Mouse (Mus musculus): ENCODE data around the gene Ube2cbp. TPM values are rescaled to one million over a fixed set of nuclear protein-coding genes. Genes with fewer than 3 reads are reported as not detected.

Gene Ube2cbp
- polyA plus RNA-seq, 1 experiment from 2014 or later, result 7.4 TPM

DNA sequence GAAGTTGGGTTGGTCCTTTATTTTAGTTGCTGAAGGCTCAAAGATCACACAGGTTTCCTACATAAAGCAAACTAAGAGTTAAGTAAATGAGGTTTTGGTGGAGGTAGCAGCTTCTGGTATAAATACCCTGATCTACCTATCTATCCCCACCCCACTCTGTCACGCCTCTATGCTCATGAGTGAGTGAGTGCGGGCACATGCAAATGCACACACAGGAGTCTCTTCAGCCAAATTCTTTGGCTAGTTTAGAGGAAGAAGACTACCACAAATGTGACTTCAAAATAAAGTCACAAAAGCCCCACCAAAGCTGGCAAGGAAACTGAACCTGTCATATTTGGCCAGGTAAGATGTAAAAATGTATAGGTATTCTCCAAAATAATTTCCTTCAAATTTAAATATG is 149.1 kb downstream of the Ube2cbp start:
- Histone ChIP-seq H3K36me3 (ENCODE audit: control insufficient read depth, insufficient read depth, low read length) (no peaks in the 10 kb centered on the region), H3K4me2 (ENCODE audit: low read length) (no peak overlapping the region), H3K4me1 (ENCODE audit: control insufficient read depth, insufficient read depth, low read depth, low read length) (no peaks in the 10 kb centered on the region), H3K9me3 (ENCODE audit: control insufficient read depth, low read length) (no peaks in the 10 kb centered on the region), H3K9ac (ENCODE audit: low read depth, low read length) (no peak overlapping the region), H3K4me3 (ENCODE audit: low read length) (no peak overlapping the region), H3K27me3 (replicated peaks; ENCODE audit: control insufficient read depth, insufficient read depth, low read length) (no peaks in the 10 kb centered on the region), H3K27ac (ENCODE audit: low read depth, low read length) (no peak overlapping the region)
- WGBS, result 87% methylated on average over 2 of the region's 2 CpGs
- no peak for ATAC-seq

DNA sequence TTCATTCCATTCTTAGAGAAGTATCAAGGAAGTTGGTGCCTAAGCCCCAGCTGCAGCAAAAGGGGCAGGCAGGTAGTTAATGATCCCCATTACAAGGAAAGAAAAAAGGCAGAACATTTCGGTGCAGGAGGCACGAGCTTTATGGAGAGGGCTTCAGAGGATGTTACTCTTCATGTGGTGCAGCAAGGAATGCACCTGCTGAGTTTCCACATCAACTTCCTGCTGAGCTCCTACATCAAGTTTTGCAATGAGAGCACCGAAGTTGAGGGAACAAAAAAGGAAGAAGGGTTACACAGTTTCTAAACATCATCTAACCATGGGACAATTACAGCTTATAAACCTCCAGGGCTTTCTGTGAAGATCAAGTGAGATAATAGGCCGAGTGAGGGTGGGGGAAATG is 156.1 kb downstream of the Ube2cbp start:
- Histone ChIP-seq H3K27me3 (replicated peaks; ENCODE audit: control insufficient read depth, insufficient read depth, low read length) (no peaks in the 10 kb centered on the region), H3K27ac (ENCODE audit: low read depth, low read length) (no peak overlapping the region), H3K4me3 (ENCODE audit: low read length) (no peak overlapping the region), H3K9me3 (ENCODE audit: control insufficient read depth, low read length) (no peaks in the 10 kb centered on the region), H3K4me1 (ENCODE audit: control insufficient read depth, insufficient read depth, low read depth, low read length) (no peaks in the 10 kb centered on the region), H3K36me3 (ENCODE audit: control insufficient read depth, insufficient read depth, low read length) (no peaks in the 10 kb centered on the region), H3K9ac (ENCODE audit: low read depth, low read length) (no peak overlapping the region), H3K4me2 (ENCODE audit: low read length) (no peak overlapping the region)
- ATAC-seq, result no peak
- WGBS, result 41% methylated on average over 4 of the region's 4 CpGs

DNA sequence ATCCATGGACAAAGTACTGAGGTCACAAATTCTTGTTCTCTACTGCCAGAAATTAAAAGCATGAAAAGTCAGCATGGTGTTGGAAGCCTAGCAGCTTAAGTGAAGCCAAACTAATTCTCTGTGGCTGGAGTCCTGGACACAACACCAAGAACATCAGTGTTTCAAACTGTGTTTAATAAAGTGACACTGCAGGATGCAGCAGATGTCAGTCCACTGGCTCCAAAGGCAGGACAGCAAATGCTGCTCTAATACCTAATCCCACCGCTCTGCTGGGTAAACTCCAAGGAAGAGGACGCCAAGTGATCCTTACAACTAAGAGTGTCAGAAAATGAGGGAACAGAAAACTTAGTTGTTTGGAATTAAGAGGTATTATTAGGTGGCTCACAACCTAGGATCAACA is 158.2 kb downstream of the Ube2cbp start:
- no peak overlapping the region for H3K27ac ChIP-seq (ENCODE audit: low read depth, low read length)
- H3K9ac ChIP-seq (ENCODE audit: low read depth, low read length), result no peak overlapping the region
- WGBS, result 70% methylated on average over 2 of the region's 2 CpGs
- no peaks in the 10 kb centered on the region for H3K36me3 ChIP-seq (ENCODE audit: control insufficient read depth, insufficient read depth, low read length)
- no peaks in the 10 kb centered on the region for H3K27me3 ChIP-seq (replicated peaks; ENCODE audit: control insufficient read depth, insufficient read depth, low read length)
- no peaks in the 10 kb centered on the region for H3K9me3 ChIP-seq (ENCODE audit: control insufficient read depth, low read length)
- no peak overlapping the region for H3K4me2 ChIP-seq (ENCODE audit: low read length)
- peak; percentile 85 for ATAC-seq
- no peaks in the 10 kb centered on the region for H3K4me1 ChIP-seq (ENCODE audit: control insufficient read depth, insufficient read depth, low read depth, low read length)
- no peak overlapping the region for H3K4me3 ChIP-seq (ENCODE audit: low read length)

DNA sequence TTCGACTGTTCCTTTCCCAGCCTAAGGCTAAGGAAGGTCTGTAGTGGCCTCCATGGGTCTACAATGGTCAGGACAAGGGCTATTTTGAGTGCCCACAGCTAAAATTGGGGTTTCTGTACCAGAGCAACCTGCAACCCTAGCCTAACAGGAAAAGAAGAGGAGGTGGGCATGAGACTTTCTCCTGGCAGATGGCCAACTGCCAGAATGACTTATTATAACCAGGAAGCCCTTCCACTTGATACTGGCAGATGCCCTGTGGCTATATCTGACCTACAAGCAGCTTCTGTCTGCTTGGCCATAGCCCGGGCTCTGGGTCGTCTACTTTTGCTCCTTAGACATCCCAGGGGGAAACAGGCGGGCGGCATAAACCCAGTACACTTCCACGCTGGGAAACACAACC is 163.3 kb downstream of the Ube2cbp start:
- no peaks in the 10 kb centered on the region; the same call in 1 of the 2 replicates for H3K4me1 ChIP-seq (ENCODE audit: control insufficient read depth, insufficient read depth, low read depth, low read length)
- H3K27ac ChIP-seq (ENCODE audit: low read depth, low read length), result no peak overlapping the region
- no peak for ATAC-seq
- H3K4me2 ChIP-seq (ENCODE audit: low read length), result no peak overlapping the region
- no peaks in the 10 kb centered on the region for H3K27me3 ChIP-seq (replicated peaks; ENCODE audit: control insufficient read depth, insufficient read depth, low read length)
- WGBS, result 76% methylated on average over 6 of the region's 6 CpGs
- no peaks in the 10 kb centered on the region for H3K9me3 ChIP-seq (ENCODE audit: control insufficient read depth, low read length)
- H3K36me3 ChIP-seq (ENCODE audit: control insufficient read depth, insufficient read depth, low read length), result no peaks in the 10 kb centered on the region
- H3K4me3 ChIP-seq (ENCODE audit: low read length), result no peak overlapping the region
- no peak overlapping the region for H3K9ac ChIP-seq (ENCODE audit: low read depth, low read length)

DNA sequence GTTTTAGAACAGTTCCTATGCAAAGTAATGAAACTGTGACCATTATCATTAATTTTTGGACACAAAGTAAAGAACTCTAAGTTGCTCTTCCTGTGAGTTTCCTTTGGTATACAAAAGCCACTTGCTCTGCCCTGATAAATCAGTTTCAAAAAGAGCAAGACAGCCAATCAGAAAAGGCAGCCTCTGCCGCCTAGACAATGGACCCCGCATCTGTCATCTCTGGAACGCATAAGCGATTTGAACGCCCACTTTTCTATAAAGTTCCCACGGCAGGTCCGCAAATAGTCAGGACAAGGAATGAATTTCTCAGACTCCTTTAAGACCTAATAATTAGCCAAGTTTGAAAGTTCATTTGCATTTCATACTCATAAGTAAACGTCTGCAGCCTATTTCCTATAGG is 166.2 kb downstream of the Ube2cbp start:
- H3K9me3 ChIP-seq (ENCODE audit: control insufficient read depth, low read length), result no peaks in the 10 kb centered on the region
- no peak overlapping the region for H3K27ac ChIP-seq (ENCODE audit: low read depth, low read length)
- H3K4me1 ChIP-seq (ENCODE audit: control insufficient read depth, insufficient read depth, low read depth, low read length), result no peaks in the 10 kb centered on the region; the same call in 1 of the 2 replicates
- H3K4me2 ChIP-seq (ENCODE audit: low read length), result no peak overlapping the region
- 24% methylated on average over 8 of the region's 8 CpGs for WGBS
- H3K27me3 ChIP-seq (replicated peaks; ENCODE audit: control insufficient read depth, insufficient read depth, low read length), result no peaks in the 10 kb centered on the region
- no peaks in the 10 kb centered on the region for H3K36me3 ChIP-seq (ENCODE audit: control insufficient read depth, insufficient read depth, low read length)
- H3K4me3 ChIP-seq (ENCODE audit: low read length), result no peak overlapping the region
- no peak overlapping the region for H3K9ac ChIP-seq (ENCODE audit: low read depth, low read length)
- no peak for ATAC-seq

DNA sequence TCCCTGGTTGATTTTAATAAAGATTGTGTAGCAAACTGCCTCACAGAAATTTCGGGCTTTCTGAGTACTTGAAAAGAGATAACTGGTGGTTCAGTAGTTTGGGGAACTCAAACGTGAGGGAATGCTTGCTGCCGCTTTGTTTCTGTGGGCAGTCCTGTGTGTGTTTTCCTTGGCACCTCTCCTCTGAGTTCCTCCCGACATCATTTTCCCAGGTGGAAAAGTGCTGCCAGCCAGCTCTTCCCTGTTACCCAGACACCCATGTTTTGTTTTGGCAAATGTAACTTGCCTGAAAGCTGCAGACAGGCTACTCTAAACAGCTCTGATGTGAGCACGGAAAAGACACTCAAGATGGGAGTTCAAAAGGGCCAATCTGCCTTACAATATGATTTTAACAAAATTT is 166.6 kb downstream of the Ube2cbp start:
- H3K9me3 ChIP-seq (ENCODE audit: control insufficient read depth, low read length), result no peaks in the 10 kb centered on the region
- H3K9ac ChIP-seq (ENCODE audit: low read depth, low read length), result no peak overlapping the region
- 33% methylated on average over 5 of the region's 5 CpGs for WGBS
- peak; percentile 24; the same call in 1 of the 2 replicates for ATAC-seq
- H3K36me3 ChIP-seq (ENCODE audit: control insufficient read depth, insufficient read depth, low read length), result no peaks in the 10 kb centered on the region
- no peak overlapping the region for H3K4me3 ChIP-seq (ENCODE audit: low read length)
- H3K27ac ChIP-seq (ENCODE audit: low read depth, low read length), result no peak overlapping the region
- H3K4me1 ChIP-seq (ENCODE audit: control insufficient read depth, insufficient read depth, low read depth, low read length), result no peaks in the 10 kb centered on the region; the same call in 1 of the 2 replicates
- H3K27me3 ChIP-seq (replicated peaks; ENCODE audit: control insufficient read depth, insufficient read depth, low read length), result no peaks in the 10 kb centered on the region
- H3K4me2 ChIP-seq (ENCODE audit: low read length), result no peak overlapping the region

DNA sequence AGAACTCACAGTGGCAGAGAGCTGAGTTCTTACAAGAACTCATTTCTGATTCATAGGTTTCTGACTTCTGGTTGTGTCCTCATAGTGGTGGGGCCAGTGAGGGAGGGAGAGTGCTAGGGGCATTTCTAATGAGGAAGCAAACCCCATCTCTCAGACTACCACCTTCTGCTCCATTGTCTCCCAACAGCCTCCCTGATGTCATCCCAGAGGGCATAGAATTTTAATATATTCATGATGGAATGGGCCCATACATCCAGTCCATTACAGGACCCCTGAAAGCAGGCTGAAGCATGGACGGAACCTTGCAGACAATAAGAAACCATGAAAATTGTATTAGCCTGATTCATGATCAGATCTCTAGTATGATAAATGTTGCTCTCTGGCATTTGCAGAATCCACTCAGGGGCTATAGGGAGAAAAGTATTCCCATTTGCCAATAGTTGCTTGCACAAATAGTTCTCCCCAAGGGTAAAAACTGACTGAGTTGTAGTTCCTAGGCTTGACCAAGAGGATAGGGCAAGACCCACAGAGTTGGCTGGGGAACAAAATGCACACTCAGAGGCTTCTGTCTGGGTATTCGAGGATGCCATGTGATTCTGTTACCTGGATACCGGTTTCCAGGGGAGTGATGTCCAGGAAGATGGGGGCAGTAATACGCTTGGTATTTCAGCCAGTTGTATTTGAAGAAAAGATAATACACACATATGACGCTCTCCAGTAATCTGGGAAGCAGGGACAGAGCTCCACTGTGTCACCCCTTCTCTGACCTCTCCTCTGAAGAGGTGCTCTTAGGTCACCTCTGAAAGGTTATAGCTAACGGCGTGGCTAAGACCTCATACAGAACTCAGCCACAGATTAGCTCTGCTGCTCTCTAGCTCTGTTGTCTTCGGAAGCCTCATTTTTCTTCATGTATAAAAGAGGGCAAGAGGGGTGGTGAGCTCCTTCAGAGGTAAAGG is 167.8 kb downstream of the Ube2cbp start:
- no peak overlapping the region for H3K4me3 ChIP-seq (ENCODE audit: low read length)
- H3K9ac ChIP-seq (ENCODE audit: low read depth, low read length), result no peak overlapping the region
- peak; percentile 40; the same call in 1 of the 2 replicates for ATAC-seq
- H3K27ac ChIP-seq (ENCODE audit: low read depth, low read length), result no peak overlapping the region
- H3K9me3 ChIP-seq (ENCODE audit: control insufficient read depth, low read length), result no peaks in the 10 kb centered on the region
- no peaks in the 10 kb centered on the region; the same call in 1 of the 2 replicates for H3K4me1 ChIP-seq (ENCODE audit: control insufficient read depth, insufficient read depth, low read depth, low read length)
- no peak overlapping the region for H3K4me2 ChIP-seq (ENCODE audit: low read length)
- no peaks in the 10 kb centered on the region for H3K27me3 ChIP-seq (replicated peaks; ENCODE audit: control insufficient read depth, insufficient read depth, low read length)
- H3K36me3 ChIP-seq (ENCODE audit: control insufficient read depth, insufficient read depth, low read length), result no peaks in the 10 kb centered on the region
- 50% methylated on average over 8 of the region's 8 CpGs for WGBS

DNA sequence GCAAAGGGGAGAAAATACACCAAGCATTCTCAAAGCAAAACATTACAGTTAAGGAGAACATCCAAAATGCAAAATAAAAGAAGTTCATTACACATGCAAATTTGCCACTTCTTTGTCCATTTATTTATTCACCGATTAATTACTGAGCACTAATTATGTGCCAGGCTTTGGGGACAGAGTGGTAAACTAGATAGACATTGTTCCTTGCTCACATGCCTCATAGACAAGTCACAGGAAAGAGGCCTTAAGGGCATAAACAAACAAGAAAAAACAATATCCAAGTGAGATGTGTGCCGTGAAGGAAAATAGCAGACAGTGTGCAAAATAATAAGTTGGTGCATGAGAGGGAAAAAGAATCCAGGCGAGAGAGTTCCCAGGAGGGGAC is 177.2 kb downstream of the Ube2cbp start:
- H3K9ac ChIP-seq (ENCODE audit: low read depth, low read length), result no peak overlapping the region
- H3K36me3 ChIP-seq (ENCODE audit: control insufficient read depth, insufficient read depth, low read length), result no peaks in the 10 kb centered on the region
- ATAC-seq, result 0 out of 2 replicates have a peak, but pooled peaks have one; percentile 27
- peaks cover 3% of the 10 kb centered on the region for H3K9me3 ChIP-seq (ENCODE audit: control insufficient read depth, low read length)
- peaks cover 7% of the 10 kb centered on the region; the same call in 1 of the 2 replicates for H3K4me1 ChIP-seq (ENCODE audit: control insufficient read depth, insufficient read depth, low read depth, low read length)
- 0 out of 2 replicates have a peak overlapping the region, but pooled peaks have one; percentile 3 for H3K27ac ChIP-seq (ENCODE audit: low read depth, low read length)
- H3K27me3 ChIP-seq (replicated peaks; ENCODE audit: control insufficient read depth, insufficient read depth, low read length), result no peaks in the 10 kb centered on the region
- H3K4me2 ChIP-seq (ENCODE audit: low read length), result no peak overlapping the region
- no peak overlapping the region for H3K4me3 ChIP-seq (ENCODE audit: low read length)
- WGBS, result 33% methylated on average over 3 of the region's 3 CpGs

DNA sequence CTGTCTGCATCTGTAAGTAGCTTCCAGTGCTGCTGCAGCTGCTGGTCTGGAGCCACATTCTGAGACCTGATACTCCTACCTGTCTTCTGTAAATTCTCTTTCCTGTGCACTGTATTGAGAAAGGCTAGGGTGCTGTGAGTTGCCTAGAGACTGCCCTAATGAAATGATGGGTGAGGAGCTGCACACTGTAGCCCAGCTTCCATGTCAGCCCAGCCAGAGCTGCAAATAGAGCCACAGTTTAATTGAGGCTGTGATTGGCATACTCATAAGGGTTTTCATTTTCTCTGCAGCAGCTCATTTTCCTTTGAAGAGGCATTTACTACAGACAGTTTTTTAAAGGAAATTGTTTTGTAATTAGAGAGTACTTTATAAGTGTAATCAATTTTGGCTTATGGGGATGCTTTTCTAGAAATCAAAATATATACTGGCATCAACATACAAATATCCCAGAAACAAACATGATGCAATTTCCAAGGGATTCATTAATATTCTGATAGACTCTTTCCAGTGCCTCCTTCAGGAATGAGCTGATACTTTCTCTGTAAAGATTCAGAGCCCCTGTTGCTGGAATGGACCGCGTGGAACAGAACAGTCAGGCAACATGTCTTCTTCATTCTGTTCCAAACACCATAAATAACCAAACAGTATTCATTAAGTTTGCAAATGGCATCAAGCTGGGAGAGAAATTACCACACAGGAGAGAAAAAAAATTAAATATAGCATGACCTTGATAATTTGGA is 177.8 kb downstream of the Ube2cbp start:
- 33% methylated on average over 2 of the region's 2 CpGs for WGBS
- H3K9ac ChIP-seq (ENCODE audit: low read depth, low read length), result no peak overlapping the region
- H3K27ac ChIP-seq (ENCODE audit: low read depth, low read length), result peak overlapping the region; percentile 48; the same call in 1 of the 2 replicates
- peaks cover 7% of the 10 kb centered on the region; the same call in 1 of the 2 replicates for H3K4me1 ChIP-seq (ENCODE audit: control insufficient read depth, insufficient read depth, low read depth, low read length)
- H3K36me3 ChIP-seq (ENCODE audit: control insufficient read depth, insufficient read depth, low read length), result no peaks in the 10 kb centered on the region
- H3K9me3 ChIP-seq (ENCODE audit: control insufficient read depth, low read length), result peaks cover 3% of the 10 kb centered on the region
- no peaks in the 10 kb centered on the region for H3K27me3 ChIP-seq (replicated peaks; ENCODE audit: control insufficient read depth, insufficient read depth, low read length)
- peak; percentile 90 for ATAC-seq
- no peak overlapping the region for H3K4me3 ChIP-seq (ENCODE audit: low read length)
- no peak overlapping the region for H3K4me2 ChIP-seq (ENCODE audit: low read length)
